Mouse (Mus musculus) megakaryocyte-erythroid progenitor cell, adult 5-6 weeks (primary cell): ENCODE results near the gene Slco6c1. TPM values are rescaled to one million over a fixed set of nuclear protein-coding genes. Genes with fewer than 3 reads are reported as not detected.

Source experiments
- ATAC-seq: replicated peaks from 2 replicates; pipeline ENCODE4 v1.8.0; 2016; ENCODE audit warnings: mild to moderate bottlenecking, inconsistent platforms; ENCODE audit not compliant: severe bottlenecking, poor library complexity, low FRiP score, low TSS enrichment
- total RNA-seq, 2 experiments: library from RNA; stranded (forward) in 1 of 2; stranded (reverse) in 1 of 2; fragments of 200-1000, 215-1000 nt in 1 of 2; fragments of >200 nt in 1 of 2; fragmentation: Nextera tagmentation in 1 of 2; gene quantifications; 2 replicates each; pipeline ENCODE4 v1.2.3; 2014 to 2017

The Slco6c1 gene
- total RNA-seq (2014; fragmentation: Nextera tagmentation) (not detected in 2 replicates), total RNA-seq (2017) (not detected in 2 replicates)

DNA sequence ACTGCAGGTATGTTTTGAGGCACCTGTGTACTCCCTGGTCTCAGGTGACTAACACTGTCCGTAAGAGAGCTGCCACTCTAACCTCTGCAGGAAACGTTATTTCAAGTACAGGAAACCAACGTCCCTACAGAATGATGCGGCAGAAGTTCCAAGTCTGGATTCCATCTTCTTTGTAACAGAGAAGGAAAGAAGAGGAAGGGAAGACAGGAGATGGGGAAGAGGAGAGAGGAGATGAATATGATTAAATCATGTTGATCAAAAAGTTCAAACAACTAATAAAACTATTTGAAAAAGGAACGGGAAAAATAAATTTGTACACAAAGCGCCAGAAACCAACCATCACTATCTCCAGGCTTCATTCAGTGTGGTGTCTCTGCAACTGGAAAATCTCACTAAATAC, at the start of gene Slco6c1:
Slco6c1 (minus strand) TSS at position 101 of the 400 bp plus-strand sequence.
- ATAC-seq = no peak

DNA sequence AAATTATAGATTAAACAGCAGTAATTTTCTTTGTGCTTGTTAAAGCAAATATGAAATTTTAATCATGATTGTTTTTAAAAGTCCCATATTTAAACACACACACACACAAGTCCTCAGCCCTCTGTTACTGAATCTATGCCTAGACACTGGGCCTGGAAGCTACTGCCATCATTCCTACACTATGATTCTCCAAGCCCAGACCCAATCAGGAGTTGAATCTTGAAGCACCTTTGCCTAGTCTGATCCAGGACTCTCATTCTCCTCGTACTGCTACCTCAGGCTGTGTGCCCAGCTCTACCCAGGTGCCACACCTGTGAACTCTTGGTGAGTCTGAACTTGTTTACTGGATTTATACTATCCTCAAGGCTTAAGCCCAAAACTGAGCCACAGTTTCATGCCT, 89.1 kb downstream of the Slco6c1 start:
- ATAC-seq = no peak

DNA sequence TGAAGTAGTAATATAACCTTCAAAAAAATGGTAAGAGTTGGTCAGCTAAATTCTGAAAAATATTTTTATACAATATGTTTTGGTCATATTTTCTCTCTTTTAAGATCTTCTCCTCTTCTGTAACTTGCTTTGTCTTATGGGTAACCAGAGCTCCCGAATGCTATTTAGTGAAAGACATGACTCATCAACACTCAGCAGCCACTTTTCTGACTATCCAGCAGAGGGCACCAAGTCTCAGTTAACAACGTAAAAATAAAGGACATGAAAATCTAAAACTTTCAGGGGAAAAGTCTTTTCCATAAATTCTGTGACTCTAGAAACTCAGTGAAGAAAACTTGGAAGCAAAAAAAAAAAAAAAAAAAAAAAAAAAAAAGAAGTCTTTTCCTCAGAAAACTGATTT, 89.6 kb downstream of the Slco6c1 start:
- ATAC-seq = no peak

DNA sequence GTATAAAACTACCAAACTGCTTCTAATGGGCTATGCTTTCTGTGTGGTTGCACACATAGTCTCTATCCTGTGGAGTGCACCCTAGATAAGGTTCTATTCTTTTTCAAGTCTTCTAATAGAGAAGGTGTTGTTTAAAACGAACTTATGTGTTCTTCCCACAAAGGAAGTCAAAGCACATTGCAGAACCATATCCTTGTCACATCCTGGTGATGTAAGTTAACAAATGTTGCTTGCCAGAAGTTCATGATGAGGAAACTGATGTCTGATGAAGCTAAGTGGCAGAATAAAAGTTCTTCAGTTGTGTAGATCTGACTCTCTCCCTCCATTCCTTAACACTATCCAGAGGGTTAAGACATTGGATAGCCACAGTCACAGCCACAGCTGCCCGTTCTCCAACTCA, 90.1 kb downstream of the Slco6c1 start:
- ATAC-seq = no peak

DNA sequence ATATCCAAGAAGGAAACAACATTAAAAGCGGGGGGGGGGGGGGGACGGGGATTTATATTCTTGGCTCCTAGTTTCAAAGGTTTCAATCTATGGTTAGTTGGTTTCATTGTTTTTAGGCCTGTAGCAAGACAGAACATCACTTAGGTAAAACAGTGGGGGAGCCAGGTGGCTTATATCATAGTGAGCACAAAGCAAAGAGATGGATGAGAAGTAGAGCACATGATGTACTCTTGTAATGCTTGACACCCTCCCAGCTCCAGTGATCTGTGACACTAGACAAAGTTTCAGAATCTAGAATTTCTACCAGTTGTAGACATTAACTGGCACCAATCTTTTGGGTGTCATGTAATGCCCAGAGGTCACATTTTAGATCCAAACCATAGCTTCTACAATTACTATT, 106.7 kb downstream of the Slco6c1 start:
- no peak for ATAC-seq

DNA sequence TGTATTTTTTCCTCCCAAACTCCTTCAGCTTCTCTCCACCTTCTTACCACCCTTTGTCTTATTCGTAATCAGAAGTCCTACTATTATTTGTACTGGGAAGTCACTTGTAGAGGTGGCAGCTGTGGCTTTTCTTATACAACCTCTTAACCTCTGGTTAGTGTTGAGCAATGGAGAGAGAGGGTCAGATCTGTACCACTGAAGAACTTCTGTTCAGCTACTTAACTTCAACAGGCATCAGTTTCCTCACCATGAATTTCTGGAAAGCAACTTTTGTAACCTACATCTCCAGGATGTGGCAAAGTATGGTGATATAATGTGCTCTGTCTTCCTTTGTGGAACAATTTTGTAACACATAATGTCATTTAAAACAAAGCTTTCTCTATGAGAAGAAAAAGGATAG, 108.7 kb downstream of the Slco6c1 start:
- ATAC-seq = no peak

DNA sequence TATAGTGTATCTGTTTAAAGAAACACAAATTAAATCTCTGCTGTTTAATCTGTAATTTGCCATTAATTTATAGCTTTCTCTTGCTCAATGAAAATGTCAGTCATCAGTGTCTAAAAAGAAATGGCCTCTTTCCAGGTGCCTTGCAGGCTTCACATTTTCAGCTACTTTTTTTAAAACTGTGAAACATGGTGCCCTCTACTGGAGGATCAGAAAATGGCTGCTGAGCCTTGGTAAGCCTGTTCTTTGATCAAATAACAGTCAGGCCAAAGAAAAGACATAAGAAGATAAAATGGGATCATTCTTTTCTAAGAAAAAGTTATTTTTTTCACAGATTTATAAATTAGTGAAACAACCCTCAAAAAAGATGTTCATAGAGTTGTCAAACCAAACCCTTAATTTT, 109.1 kb downstream of the Slco6c1 start:
- ATAC-seq = no peak
